ENCODE assay signal across 10 mouse cellular contexts in genomic region chr11:3474480-3475115, GRCm38 (mm10). TPM values are rescaled to one million over a fixed set of nuclear protein-coding genes. Genes with fewer than 3 reads are reported as not detected.
A peak's percentile ranks its signal among the peaks of the same experiment; 100 is the strongest.
DNase-seq lines count a peak whose midpoint lies in the region; ATAC-seq and TF ChIP-seq lines count a peak whose summit lies in the region.
"Had no signal": no experiment of that assay in that cellular context is flagged by ENCODE, and none has a peak within 500 bp of the region (broad histone marks: within the 10 kb centered on the region; RNA-seq: fewer than 3 reads in every experiment).

No protein-coding gene starts in this region.

- no peaks in the 10 kb centered on the region for H3K27me3 ChIP-seq in stomach, postnatal 0 days (ENCODE audit: control insufficient read depth, insufficient read depth, low read length)
- H3K27me3 ChIP-seq: embryonic facial prominence, embryonic 12.5 days had no signal

- H3K4me3 ChIP-seq in gastrocnemius, adult 2 months, result no peak overlapping the region
- no peak overlapping the region for H3K4me3 ChIP-seq in cortical plate, adult 2 months (ENCODE audit: insufficient read depth, low read length)
- no peak overlapping the region for H3K4me3 ChIP-seq in stomach, postnatal 0 days (ENCODE audit: low read depth, low read length)
- H3K4me3 ChIP-seq: embryonic facial prominence, embryonic 12.5 days had no signal

- no peak overlapping the region for H3K27ac ChIP-seq in gastrocnemius, adult 2 months
- H3K27ac ChIP-seq in cortical plate, adult 2 months (ENCODE audit: insufficient read depth, low read length), result no peak overlapping the region
- H3K27ac ChIP-seq in stomach, postnatal 0 days (replicated peaks), result no peak overlapping the region
- H3K27ac ChIP-seq: embryonic facial prominence, embryonic 12.5 days had no signal

- H3K36me3 ChIP-seq in stomach, postnatal 0 days (ENCODE audit: control insufficient read depth, insufficient read depth, low read length), result no peaks in the 10 kb centered on the region
- H3K36me3 ChIP-seq: embryonic facial prominence, embryonic 12.5 days had no signal

- no peaks in the 10 kb centered on the region for H3K9me3 ChIP-seq in stomach, postnatal 0 days (ENCODE audit: control insufficient read depth, low read length)
- H3K9me3 ChIP-seq: embryonic facial prominence, embryonic 12.5 days had no signal

- intact Hi-C loops in gastrocnemius, adult 2 months (cut with DNase I), result loop anchor here (5.0 kb wide), 1 partner anchor 158 kb away; no protein-coding TSS in a partner anchor
- intact Hi-C loops in gastrocnemius, postnatal 14 days (cut with DNase I; ENCODE audit: low total_unique reads), result loop anchor here (2.0 to 10.0 kb wide), 3 partner anchors 42 to 310 kb away; no protein-coding TSS in a partner anchor

- no peaks in the 10 kb centered on the region for H3K4me1 ChIP-seq in cortical plate, adult 2 months (ENCODE audit: control insufficient read depth, insufficient read depth, low read length)
- no peaks in the 10 kb centered on the region for H3K4me1 ChIP-seq in stomach, postnatal 0 days (replicated peaks; ENCODE audit: control insufficient read depth, insufficient read depth)
- H3K4me1 ChIP-seq: embryonic facial prominence, embryonic 12.5 days had no signal

- H3K9ac ChIP-seq in stomach, postnatal 0 days (ENCODE audit: low read length), result no peak overlapping the region
- H3K9ac ChIP-seq: embryonic facial prominence, embryonic 12.5 days had no signal

- WGBS in stomach, postnatal 0 days, result 77% methylated on average over 7 of the region's 7 CpGs

- TF ChIP-seq CTCF in gastrocnemius, adult 2 months (IDR thresholded peaks at IDR 0.05), result peak; percentile 89
- TF ChIP-seq CTCF in cortical plate, adult 2 months (IDR thresholded peaks at IDR 0.05; ENCODE audit: extremely low read depth, insufficient read depth, low read length), result peak; percentile 60
- peak; percentile 77 for TF ChIP-seq CTCF in stomach, postnatal 0 days (IDR thresholded peaks at IDR 0.05; ENCODE audit: low read depth)

- TF ChIP-seq POLR2A in cortical plate, adult 2 months (IDR thresholded peaks at IDR 0.05; ENCODE audit: extremely low read depth, insufficient read depth, low read length), result no peak

- no peak overlapping the region for H3K4me2 ChIP-seq in stomach, postnatal 0 days (replicated peaks; ENCODE audit: low read depth)
- H3K4me2 ChIP-seq: embryonic facial prominence, embryonic 12.5 days had no signal

- DNase-seq in gastrocnemius, adult 2 months, result peak; percentile 59
- DNase-seq in gastrocnemius, postnatal 14 days, result no peak
- DNase-seq in thymus, postnatal 0 days (ENCODE audit: low spot score), result peak; percentile 40
- no peak for DNase-seq in thymus, postnatal 36 days
- DNase-seq in stomach, postnatal 0 days (ENCODE audit: low spot score), result peak; percentile 34
- DNase-seq in urinary bladder, adult 2 months (ENCODE audit: low spot score), result no peak
- DNase-seq in spleen, adult 18-20 months, result no peak
- DNase-seq: heart, adult 11 months had no signal

- no peak for TF ChIP-seq EP300 in stomach, postnatal 0 days (optimal IDR thresholded peaks at IDR 0.05)

- ATAC-seq in stomach, postnatal 0 days (ENCODE audit: low FRiP score, low TSS enrichment), result no peak

RNA-seq across cellular contexts. Expression of gene Pla2g3, which starts 13.5 kb away (rescaled TPM):
- total RNA-seq in gastrocnemius, adult 2 months (2021), result not detected
- total RNA-seq in gastrocnemius, postnatal 14 days (2021), result under 1 TPM in 1 of 2 experiments, not detected in 1; 0.09 TPM
- 0.90 TPM in 2 replicates for polyA plus RNA-seq in thymus, postnatal 0 days (2015; fragmentation: Nextera tagmentation; extraction: Ambion mirVana)
- polyA plus RNA-seq in cortical plate, adult 2 months (2012; rRNA removed), result 2.6 and 2.9 TPM in 2 replicates
- polyA plus RNA-seq in stomach, postnatal 0 days (2015; fragmentation: Nextera tagmentation; extraction: Ambion mirVana), result 9.4 and 11.0 TPM in 2 replicates
- polyA plus RNA-seq in urinary bladder, adult 2 months (2012; rRNA removed), result 0.66 and 0.74 TPM in 2 replicates

RNA-seq across cellular contexts. Expression of gene Rnf185, which starts 22.4 kb away (rescaled TPM):
- 10 to 100 TPM; 18.9 to 19.4 TPM for total RNA-seq in gastrocnemius, adult 2 months (2021)
- 10 to 100 TPM; 16.5 to 17.2 TPM for total RNA-seq in gastrocnemius, postnatal 14 days (2021)
- polyA plus RNA-seq in thymus, postnatal 0 days (2015; fragmentation: Nextera tagmentation; extraction: Ambion mirVana), result 17.2 and 17.4 TPM in 2 replicates
- polyA plus RNA-seq in cortical plate, adult 2 months (2012; rRNA removed), result 28.7 and 29.3 TPM in 2 replicates
- 19.4 and 20.9 TPM in 2 replicates for polyA plus RNA-seq in stomach, postnatal 0 days (2015; fragmentation: Nextera tagmentation; extraction: Ambion mirVana)
- polyA plus RNA-seq in urinary bladder, adult 2 months (2012; rRNA removed), result 27.0 and 28.2 TPM in 2 replicates

RNA-seq across cellular contexts. Expression of gene Inpp5j, which starts 30.0 kb away (rescaled TPM):
- 1 to 10 TPM; 2.3 to 5.7 TPM for total RNA-seq in gastrocnemius, adult 2 months (2021)
- total RNA-seq in gastrocnemius, postnatal 14 days (2021), result 1 to 10 TPM; 1.9 to 2.9 TPM
- 0.12 and 0.32 TPM in 2 replicates for polyA plus RNA-seq in thymus, postnatal 0 days (2015; fragmentation: Nextera tagmentation; extraction: Ambion mirVana)
- 38.4 and 39.0 TPM in 2 replicates for polyA plus RNA-seq in cortical plate, adult 2 months (2012; rRNA removed)
- 2.4 and 2.7 TPM in 2 replicates for polyA plus RNA-seq in stomach, postnatal 0 days (2015; fragmentation: Nextera tagmentation; extraction: Ambion mirVana)
- 0.70 and 1.5 TPM in 2 replicates for polyA plus RNA-seq in urinary bladder, adult 2 months (2012; rRNA removed)

RNA-seq across cellular contexts. Expression of gene Selenom, which starts 39.9 kb away (rescaled TPM):
- total RNA-seq in gastrocnemius, adult 2 months (2021), result 10 to 100 TPM; 11.6 to 17.5 TPM
- total RNA-seq in gastrocnemius, postnatal 14 days (2021), result 10 to 100 TPM; 27.5 to 38.5 TPM
- polyA plus RNA-seq in thymus, postnatal 0 days (2015; fragmentation: Nextera tagmentation; extraction: Ambion mirVana), result 16.3 and 17.6 TPM in 2 replicates
- 243 and 244 TPM in 2 replicates for polyA plus RNA-seq in cortical plate, adult 2 months (2012; rRNA removed)
- 179 and 191 TPM in 2 replicates for polyA plus RNA-seq in stomach, postnatal 0 days (2015; fragmentation: Nextera tagmentation; extraction: Ambion mirVana)
- polyA plus RNA-seq in urinary bladder, adult 2 months (2012; rRNA removed), result 321 and 348 TPM in 2 replicates

Comparison
In these comparisons a context has a peak if more than half of its experiments do, and no peak if none do; other contexts are left out.
1. DNase-seq: peak in gastrocnemius, adult 2 months (single experiment), thymus, postnatal 0 days (single experiment) and stomach, postnatal 0 days (single experiment); none in gastrocnemius, postnatal 14 days (single experiment), thymus, postnatal 36 days (0 of 2), urinary bladder, adult 2 months (single experiment) and spleen, adult 18-20 months (0 of 2).
2. RNA of gene Inpp5j, which starts 30.0 kb away (polyA plus RNA-seq): 38.4 to 39.0 TPM in cortical plate, adult 2 months; 2.4 to 2.7 TPM in stomach, postnatal 0 days, 0.70 to 1.5 TPM in urinary bladder, adult 2 months and 0.12 to 0.32 TPM in thymus, postnatal 0 days; every median in the first group is over 10 times any median in the second.
3. Peak in every context shown above with its lines, with median percentiles within 50 percentile points of each other: CTCF ChIP-seq.